Mouse (Mus musculus): ENCODE measurements at regions not wholly inside any gene's neighbourhood (a gene's known extent, or its start where the extent isn't known, plus 50 kb on each side); places are given as distances from the start of the nearest gene placed in this dataset.

DNA sequence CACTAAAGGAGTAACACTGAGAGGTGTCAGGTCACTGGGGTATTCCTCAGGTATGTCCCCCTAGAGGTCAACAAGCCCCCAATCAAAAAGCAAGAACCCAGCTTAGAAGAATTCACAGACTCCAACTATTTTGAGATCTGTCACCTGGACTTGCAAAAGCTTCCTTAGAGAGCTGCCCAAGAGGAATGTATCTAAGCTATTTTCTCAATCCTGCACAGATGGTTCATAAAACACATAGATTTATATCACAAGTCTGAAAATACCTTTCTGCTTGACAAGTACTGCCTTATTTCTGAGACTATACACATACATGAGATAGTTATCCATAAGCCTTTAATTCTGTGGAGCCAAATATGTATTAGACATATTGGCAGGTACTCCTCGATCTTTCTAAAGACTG lies 342.1 kb upstream of the Klf6 start:
- no peak for ATAC-seq (ENCODE audit: low FRiP score, low TSS enrichment)
- no peaks in the 10 kb centered on the region for H3K9me3 ChIP-seq (ENCODE audit: control insufficient read depth, low read length)
- no peak overlapping the region for H3K4me3 ChIP-seq (ENCODE audit: low read length)
- no peak overlapping the region for H3K27ac ChIP-seq (ENCODE audit: low read depth, low read length)
- 90% methylated on average over 1 of the region's 1 CpGs for WGBS
- no peak overlapping the region for H3K9ac ChIP-seq (ENCODE audit: low read depth, low read length)
- no peaks in the 10 kb centered on the region for H3K4me1 ChIP-seq (ENCODE audit: control insufficient read depth, insufficient read depth, low read length)
- no peak overlapping the region for H3K4me2 ChIP-seq (replicated peaks; ENCODE audit: low read depth, low read length)
- H3K27me3 ChIP-seq (ENCODE audit: control insufficient read depth, insufficient read depth, low read length), result no peaks in the 10 kb centered on the region
- H3K36me3 ChIP-seq (ENCODE audit: control insufficient read depth, insufficient read depth, low read length), result no peaks in the 10 kb centered on the region

DNA sequence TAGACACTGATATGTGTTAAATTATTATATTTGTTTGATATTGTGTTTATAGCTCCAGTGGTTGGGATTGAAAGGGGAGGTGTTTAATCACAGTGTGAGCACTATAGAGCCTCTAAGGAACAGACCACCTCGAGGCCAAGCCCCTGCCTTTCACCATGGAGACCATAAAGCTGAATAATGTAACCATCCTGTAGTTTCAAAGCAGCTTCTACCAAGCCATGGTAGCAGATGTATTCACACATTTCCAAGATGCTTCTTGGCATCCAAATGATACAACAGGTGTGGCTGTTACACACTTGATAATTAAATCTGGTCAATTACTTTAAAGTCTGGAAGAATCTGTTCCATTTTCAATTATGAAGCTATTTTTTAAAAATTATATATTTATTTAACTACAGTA lies 341.7 kb upstream of the Klf6 start:
- H3K4me2 ChIP-seq (replicated peaks; ENCODE audit: low read depth, low read length), result no peak overlapping the region
- no peak overlapping the region for H3K9ac ChIP-seq (ENCODE audit: low read depth, low read length)
- H3K27me3 ChIP-seq (ENCODE audit: control insufficient read depth, insufficient read depth, low read length), result no peaks in the 10 kb centered on the region
- no peaks in the 10 kb centered on the region for H3K4me1 ChIP-seq (ENCODE audit: control insufficient read depth, insufficient read depth, low read length)
- no peaks in the 10 kb centered on the region for H3K9me3 ChIP-seq (ENCODE audit: control insufficient read depth, low read length)
- 78% methylated on average over 1 of the region's 1 CpGs for WGBS
- no peak overlapping the region for H3K27ac ChIP-seq (ENCODE audit: low read depth, low read length)
- no peak overlapping the region for H3K4me3 ChIP-seq (ENCODE audit: low read length)
- H3K36me3 ChIP-seq (ENCODE audit: control insufficient read depth, insufficient read depth, low read length), result no peaks in the 10 kb centered on the region
- no peak for ATAC-seq (ENCODE audit: low FRiP score, low TSS enrichment)

DNA sequence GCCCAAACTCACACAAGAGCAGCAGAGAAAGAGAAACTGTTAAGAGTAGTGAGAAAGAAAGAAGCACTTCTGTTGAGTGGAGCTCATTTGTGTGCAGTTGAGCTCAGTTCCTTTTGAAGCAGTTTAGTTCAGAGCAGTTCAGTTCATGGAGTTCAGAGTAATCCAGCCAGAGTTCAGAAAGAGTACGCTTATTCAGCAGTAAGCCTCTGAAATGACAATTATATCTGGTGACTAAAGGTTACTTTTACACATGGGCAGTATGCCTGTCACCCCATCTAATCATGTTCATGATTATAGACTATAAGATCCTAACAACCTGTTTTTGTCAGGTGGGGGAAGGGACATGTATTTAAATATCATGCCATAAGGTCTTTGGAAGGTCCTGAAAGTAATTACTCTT lies 333.9 kb upstream of the Klf6 start:
- Histone ChIP-seq H3K4me2 (replicated peaks; ENCODE audit: low read depth, low read length) (no peak overlapping the region), H3K27ac (ENCODE audit: low read depth, low read length) (no peak overlapping the region), H3K4me1 (ENCODE audit: control insufficient read depth, insufficient read depth, low read length) (no peaks in the 10 kb centered on the region), H3K4me3 (ENCODE audit: low read length) (no peak overlapping the region), H3K27me3 (ENCODE audit: control insufficient read depth, insufficient read depth, low read length) (no peaks in the 10 kb centered on the region), H3K9ac (ENCODE audit: low read depth, low read length) (no peak overlapping the region), H3K36me3 (ENCODE audit: control insufficient read depth, insufficient read depth, low read length) (no peaks in the 10 kb centered on the region), H3K9me3 (ENCODE audit: control insufficient read depth, low read length) (no peaks in the 10 kb centered on the region)
- WGBS, result 85% methylated on average over 1 of the region's 1 CpGs
- no peak for ATAC-seq (ENCODE audit: low FRiP score, low TSS enrichment)

DNA sequence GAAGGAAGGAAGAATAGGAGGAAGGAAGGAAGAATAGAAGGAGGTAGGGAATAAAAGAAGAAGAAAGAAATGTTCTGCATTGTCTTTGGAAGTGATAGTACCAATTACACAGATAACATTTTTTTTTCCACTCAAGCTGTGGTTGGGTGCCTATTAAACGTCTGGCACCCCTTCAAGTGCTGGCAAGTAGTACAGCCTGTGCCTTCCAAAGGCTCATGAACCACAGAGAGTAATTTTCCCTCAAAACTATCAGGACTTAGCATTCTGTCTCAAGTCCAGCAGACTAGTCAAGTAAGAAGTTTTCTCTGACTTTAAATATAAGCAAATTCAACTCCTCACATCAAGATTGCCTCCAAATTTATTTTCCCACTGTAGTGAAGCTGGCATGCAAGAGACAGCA lies 321.0 kb upstream of the Klf6 start:
- H3K4me1 ChIP-seq (ENCODE audit: control insufficient read depth, insufficient read depth, low read length), result no peaks in the 10 kb centered on the region
- ATAC-seq (ENCODE audit: low FRiP score, low TSS enrichment), result no peak
- no peak overlapping the region for H3K27ac ChIP-seq (ENCODE audit: low read depth, low read length)
- H3K9me3 ChIP-seq (ENCODE audit: control insufficient read depth, low read length), result no peaks in the 10 kb centered on the region
- no peak overlapping the region for H3K4me3 ChIP-seq (ENCODE audit: low read length)
- H3K4me2 ChIP-seq (replicated peaks; ENCODE audit: low read depth, low read length), result no peak overlapping the region
- WGBS, result 61% methylated on average over 1 of the region's 1 CpGs
- H3K9ac ChIP-seq (ENCODE audit: low read depth, low read length), result no peak overlapping the region
- no peaks in the 10 kb centered on the region for H3K27me3 ChIP-seq (ENCODE audit: control insufficient read depth, insufficient read depth, low read length)
- no peaks in the 10 kb centered on the region for H3K36me3 ChIP-seq (ENCODE audit: control insufficient read depth, insufficient read depth, low read length)

DNA sequence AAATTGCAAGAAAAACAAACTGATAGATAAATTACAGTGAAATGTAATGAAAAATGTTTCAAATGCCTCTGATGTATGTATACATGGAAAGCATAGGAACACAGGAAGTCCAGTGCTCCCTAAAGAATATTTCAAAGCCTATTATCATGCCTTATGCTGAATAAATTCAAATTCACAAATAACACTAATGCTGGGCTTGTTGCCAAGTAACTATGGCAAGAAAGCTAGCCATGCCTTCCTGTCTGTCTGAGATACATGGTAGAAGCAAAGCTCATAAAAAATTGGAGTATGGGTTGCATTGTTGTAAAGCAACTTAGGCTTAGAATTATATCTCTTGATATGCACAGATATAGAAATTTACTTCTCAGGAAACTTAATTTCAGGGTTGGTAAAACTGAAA lies 315.8 kb upstream of the Klf6 start:
- H3K4me3 ChIP-seq (ENCODE audit: low read length), result no peak overlapping the region
- no peak for ATAC-seq (ENCODE audit: low FRiP score, low TSS enrichment)
- H3K36me3 ChIP-seq (ENCODE audit: control insufficient read depth, insufficient read depth, low read length), result no peaks in the 10 kb centered on the region
- no peaks in the 10 kb centered on the region for H3K27me3 ChIP-seq (ENCODE audit: control insufficient read depth, insufficient read depth, low read length)
- H3K27ac ChIP-seq (ENCODE audit: low read depth, low read length), result no peak overlapping the region
- no peaks in the 10 kb centered on the region for H3K9me3 ChIP-seq (ENCODE audit: control insufficient read depth, low read length)
- H3K9ac ChIP-seq (ENCODE audit: low read depth, low read length), result no peak overlapping the region
- no peaks in the 10 kb centered on the region for H3K4me1 ChIP-seq (ENCODE audit: control insufficient read depth, insufficient read depth, low read length)
- no peak overlapping the region for H3K4me2 ChIP-seq (replicated peaks; ENCODE audit: low read depth, low read length)

DNA sequence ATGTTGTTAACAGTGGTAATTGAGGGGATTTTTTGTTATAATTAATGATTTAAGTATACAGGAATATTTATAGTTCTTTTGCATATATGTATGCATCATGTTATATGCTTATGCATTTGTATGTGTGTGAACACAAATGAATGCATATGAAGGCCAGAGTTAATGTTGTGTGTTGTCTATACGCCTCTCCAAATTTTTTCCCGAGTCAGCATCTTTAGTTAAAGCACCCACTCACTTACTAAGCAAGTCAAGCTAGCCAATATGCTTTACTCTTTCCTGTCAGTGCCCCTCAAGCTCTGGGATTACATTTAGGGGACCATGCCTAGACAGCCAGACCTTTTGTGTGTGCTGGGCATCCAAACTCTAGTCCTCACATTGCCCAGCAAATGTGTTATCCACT lies 315.3 kb upstream of the Klf6 start:
- H3K4me3 ChIP-seq (ENCODE audit: low read length), result no peak overlapping the region
- 91% methylated on average over 2 of the region's 2 CpGs for WGBS
- no peaks in the 10 kb centered on the region for H3K4me1 ChIP-seq (ENCODE audit: control insufficient read depth, insufficient read depth, low read length)
- ATAC-seq (ENCODE audit: low FRiP score, low TSS enrichment), result no peak
- H3K27ac ChIP-seq (ENCODE audit: low read depth, low read length), result no peak overlapping the region
- H3K4me2 ChIP-seq (replicated peaks; ENCODE audit: low read depth, low read length), result no peak overlapping the region
- no peaks in the 10 kb centered on the region for H3K36me3 ChIP-seq (ENCODE audit: control insufficient read depth, insufficient read depth, low read length)
- no peaks in the 10 kb centered on the region for H3K9me3 ChIP-seq (ENCODE audit: control insufficient read depth, low read length)
- no peak overlapping the region for H3K9ac ChIP-seq (ENCODE audit: low read depth, low read length)
- no peaks in the 10 kb centered on the region for H3K27me3 ChIP-seq (ENCODE audit: control insufficient read depth, insufficient read depth, low read length)

DNA sequence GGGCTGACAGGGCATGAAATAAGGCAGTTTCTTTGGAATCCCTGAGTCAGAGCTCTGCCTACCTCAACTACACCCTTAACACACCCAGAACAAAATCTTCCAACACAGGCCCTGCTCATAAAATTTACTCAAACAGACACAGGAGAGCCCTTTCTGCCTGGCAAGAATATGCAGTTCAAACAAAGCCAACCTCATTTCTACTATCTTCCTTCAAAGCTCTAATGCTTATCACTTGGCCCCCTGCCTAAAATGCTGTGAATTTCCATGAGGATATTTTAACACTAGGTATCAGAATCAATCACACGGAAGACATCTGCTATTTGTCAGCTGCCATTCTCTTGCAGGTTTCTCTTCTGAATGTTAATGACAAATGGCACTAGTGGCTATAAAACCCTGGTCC lies 314.3 kb upstream of the Klf6 start:
- H3K36me3 ChIP-seq (ENCODE audit: control insufficient read depth, insufficient read depth, low read length), result no peaks in the 10 kb centered on the region
- H3K4me2 ChIP-seq (replicated peaks; ENCODE audit: low read depth, low read length), result no peak overlapping the region
- no peak overlapping the region for H3K4me3 ChIP-seq (ENCODE audit: low read length)
- H3K9ac ChIP-seq (ENCODE audit: low read depth, low read length), result no peak overlapping the region
- no peaks in the 10 kb centered on the region for H3K4me1 ChIP-seq (ENCODE audit: control insufficient read depth, insufficient read depth, low read length)
- no peaks in the 10 kb centered on the region for H3K9me3 ChIP-seq (ENCODE audit: control insufficient read depth, low read length)
- ATAC-seq (ENCODE audit: low FRiP score, low TSS enrichment), result no peak
- WGBS, result 82% methylated on average over 1 of the region's 1 CpGs
- H3K27ac ChIP-seq (ENCODE audit: low read depth, low read length), result no peak overlapping the region
- no peaks in the 10 kb centered on the region for H3K27me3 ChIP-seq (ENCODE audit: control insufficient read depth, insufficient read depth, low read length)

DNA sequence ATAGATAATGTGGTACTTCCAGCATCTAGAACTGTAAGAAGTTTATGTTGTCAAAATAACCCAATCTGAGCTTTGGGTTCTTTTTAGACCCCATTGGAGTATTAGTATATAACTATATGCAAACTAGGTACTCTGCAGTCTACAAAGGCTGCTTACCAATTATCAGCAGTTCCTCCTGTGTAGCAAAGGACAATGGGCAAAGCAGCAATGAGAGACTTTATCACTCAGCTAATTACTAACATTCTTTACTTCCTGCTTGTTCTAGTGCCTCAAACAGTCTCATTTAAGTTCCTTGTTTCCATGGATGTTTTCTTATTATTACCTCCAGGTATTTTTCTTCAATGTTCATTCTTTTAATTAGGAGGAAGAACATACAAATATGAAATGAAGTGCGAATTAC lies 312.5 kb upstream of the Klf6 start:
- 92% methylated on average over 1 of the region's 1 CpGs for WGBS
- no peaks in the 10 kb centered on the region for H3K36me3 ChIP-seq (ENCODE audit: control insufficient read depth, insufficient read depth, low read length)
- H3K4me1 ChIP-seq (ENCODE audit: control insufficient read depth, insufficient read depth, low read length), result no peaks in the 10 kb centered on the region

DNA sequence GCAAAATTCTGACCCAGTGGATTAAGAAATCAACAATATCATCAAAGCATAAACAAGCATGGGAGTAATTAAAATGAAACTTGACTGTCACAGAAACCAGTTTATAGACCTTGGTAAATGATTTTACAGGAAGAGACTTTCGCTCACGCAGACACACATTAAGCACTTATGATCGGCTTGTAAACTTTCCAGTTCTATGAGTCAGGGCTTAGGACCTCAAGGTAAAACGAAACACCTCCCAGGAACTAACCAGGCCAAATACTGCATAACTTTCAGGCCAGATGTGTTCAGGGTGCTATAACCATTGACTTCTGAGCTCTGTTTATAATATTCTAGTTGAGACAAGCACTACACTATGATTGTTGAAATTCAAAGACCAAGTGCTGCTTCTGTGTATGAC lies 312.1 kb upstream of the Klf6 start:
- Histone ChIP-seq H3K4me2 (replicated peaks; ENCODE audit: low read depth, low read length) (no peak overlapping the region), H3K4me1 (ENCODE audit: control insufficient read depth, insufficient read depth, low read length) (no peaks in the 10 kb centered on the region), H3K4me3 (ENCODE audit: low read length) (no peak overlapping the region), H3K9ac (ENCODE audit: low read depth, low read length) (no peak overlapping the region), H3K27ac (ENCODE audit: low read depth, low read length) (no peak overlapping the region), H3K36me3 (ENCODE audit: control insufficient read depth, insufficient read depth, low read length) (no peaks in the 10 kb centered on the region), H3K9me3 (ENCODE audit: control insufficient read depth, low read length) (no peaks in the 10 kb centered on the region), H3K27me3 (ENCODE audit: control insufficient read depth, insufficient read depth, low read length) (no peaks in the 10 kb centered on the region)
- no peak for ATAC-seq (ENCODE audit: low FRiP score, low TSS enrichment)
- WGBS, result 80% methylated on average over 4 of the region's 4 CpGs

More for the DNA sequence above, 312.5 kb upstream of the Klf6 start:
- no peaks in the 10 kb centered on the region for H3K27me3 ChIP-seq (ENCODE audit: control insufficient read depth, insufficient read depth, low read length)
- no peak overlapping the region for H3K4me3 ChIP-seq (ENCODE audit: low read length)
- no peak for ATAC-seq (ENCODE audit: low FRiP score, low TSS enrichment)
- no peak overlapping the region for H3K9ac ChIP-seq (ENCODE audit: low read depth, low read length)
- H3K9me3 ChIP-seq (ENCODE audit: control insufficient read depth, low read length), result no peaks in the 10 kb centered on the region
- no peak overlapping the region for H3K27ac ChIP-seq (ENCODE audit: low read depth, low read length)
- no peak overlapping the region for H3K4me2 ChIP-seq (replicated peaks; ENCODE audit: low read depth, low read length)

DNA sequence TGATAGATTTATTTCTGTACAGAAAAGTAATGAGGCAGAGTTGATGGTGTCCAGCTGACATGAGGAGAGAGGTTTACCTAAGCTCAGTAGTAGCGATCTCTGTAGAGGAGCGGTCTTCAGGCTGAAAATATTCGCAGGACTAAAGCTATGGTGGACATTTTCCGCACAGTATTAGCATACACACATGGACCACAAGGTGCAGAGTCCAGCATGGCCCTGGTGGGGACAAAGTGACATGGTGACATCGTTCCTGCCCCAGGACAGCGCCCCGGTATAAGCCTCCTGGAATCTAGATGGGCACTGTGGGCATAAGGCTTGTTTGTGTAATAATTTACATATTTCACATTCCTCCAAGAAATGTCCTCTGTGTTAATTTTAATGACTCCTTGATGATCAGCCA lies 311.5 kb upstream of the Klf6 start:
- Histone ChIP-seq H3K9ac (ENCODE audit: low read depth, low read length) (no peak overlapping the region), H3K4me2 (replicated peaks; ENCODE audit: low read depth, low read length) (no peak overlapping the region), H3K36me3 (ENCODE audit: control insufficient read depth, insufficient read depth, low read length) (no peaks in the 10 kb centered on the region), H3K4me1 (ENCODE audit: control insufficient read depth, insufficient read depth, low read length) (no peaks in the 10 kb centered on the region), H3K27me3 (ENCODE audit: control insufficient read depth, insufficient read depth, low read length) (no peaks in the 10 kb centered on the region), H3K4me3 (ENCODE audit: low read length) (no peak overlapping the region), H3K9me3 (ENCODE audit: control insufficient read depth, low read length) (no peaks in the 10 kb centered on the region), H3K27ac (ENCODE audit: low read depth, low read length) (no peak overlapping the region)
- 92% methylated on average over 7 of the region's 7 CpGs for WGBS
- no peak for ATAC-seq (ENCODE audit: low FRiP score, low TSS enrichment)

Data from kidney, embryonic 14.5 days (tissue).